Comparison of ENCODE assay signal across 26 mouse cellular contexts in genomic region chr13:23864711-23865110, GRCm38 (mm10). TPM values are rescaled to one million over a fixed set of nuclear protein-coding genes. Genes with fewer than 3 reads are reported as not detected.
DNase-seq lines count a peak whose midpoint lies in the region; ATAC-seq and TF ChIP-seq lines count a peak whose summit lies in the region.
"Had no signal": no experiment of that assay in that cellular context is flagged by ENCODE, and none has a peak within 500 bp of the region (broad histone marks: within the 10 kb centered on the region; RNA-seq: fewer than 3 reads in every experiment).

No protein-coding gene starts in this region.

- peaks cover 6% of the 10 kb centered on the region for H3K4me1 ChIP-seq in liver, postnatal 0 days (ENCODE audit: insufficient read depth)
- peaks cover 18% of the 10 kb centered on the region; the same call in 1 of the 2 replicates for H3K4me1 ChIP-seq in liver, embryonic 12.5 days
- H3K4me1 ChIP-seq in hindbrain, embryonic 10.5 days (replicated peaks), result no peaks in the 10 kb centered on the region
- H3K4me1 ChIP-seq: forebrain, embryonic 15.5 days; hindbrain, embryonic 12.5 days; neural tube, embryonic 12.5 days had no signal

- H3K27ac ChIP-seq in liver, postnatal 0 days (ENCODE audit: low read depth), result no peak overlapping the region
- H3K27ac ChIP-seq in liver, embryonic 12.5 days, result no peak overlapping the region
- H3K27ac ChIP-seq in hindbrain, embryonic 10.5 days, result no peak overlapping the region
- H3K27ac ChIP-seq: embryonic facial prominence, embryonic 13.5 days; forebrain, embryonic 15.5 days; hindbrain, embryonic 12.5 days; limb, embryonic 12.5 days; liver, embryonic 15.5 days; neural tube, embryonic 12.5 days had no signal

- no peaks in the 10 kb centered on the region for H3K27me3 ChIP-seq in liver, postnatal 0 days (ENCODE audit: insufficient read depth, low read length)
- no peaks in the 10 kb centered on the region for H3K27me3 ChIP-seq in liver, embryonic 12.5 days (replicated peaks)
- H3K27me3 ChIP-seq in hindbrain, embryonic 10.5 days (ENCODE audit: insufficient read depth, poor library complexity, severe bottlenecking), result no peaks in the 10 kb centered on the region
- H3K27me3 ChIP-seq: embryonic facial prominence, embryonic 13.5 days; forebrain, embryonic 15.5 days; hindbrain, embryonic 12.5 days; limb, embryonic 12.5 days; liver, embryonic 15.5 days; neural tube, embryonic 12.5 days had no signal

- H3K36me3 ChIP-seq in liver, postnatal 0 days (replicated peaks; ENCODE audit: insufficient read depth, low read length), result no peaks in the 10 kb centered on the region
- no peaks in the 10 kb centered on the region for H3K36me3 ChIP-seq in liver, embryonic 12.5 days
- no peaks in the 10 kb centered on the region for H3K36me3 ChIP-seq in hindbrain, embryonic 10.5 days
- H3K36me3 ChIP-seq: embryonic facial prominence, embryonic 13.5 days; forebrain, embryonic 15.5 days; hindbrain, embryonic 12.5 days; limb, embryonic 12.5 days; liver, embryonic 15.5 days; neural tube, embryonic 12.5 days had no signal

- H3K9me3 ChIP-seq in liver, postnatal 0 days (ENCODE audit: low read length), result no peaks in the 10 kb centered on the region
- no peaks in the 10 kb centered on the region for H3K9me3 ChIP-seq in liver, embryonic 12.5 days (replicated peaks)
- no peaks in the 10 kb centered on the region for H3K9me3 ChIP-seq in hindbrain, embryonic 10.5 days
- H3K9me3 ChIP-seq: embryonic facial prominence, embryonic 13.5 days; forebrain, embryonic 15.5 days; hindbrain, embryonic 12.5 days; limb, embryonic 12.5 days; liver, embryonic 15.5 days; neural tube, embryonic 12.5 days had no signal

- no peak for TF ChIP-seq EP300 in liver, postnatal 0 days (IDR thresholded peaks at IDR 0.05; ENCODE audit: low read depth)

- 50% methylated on average over 9 of the region's 9 CpGs for WGBS in liver, postnatal 0 days (ENCODE audit: insufficient replicate concordance)
- 57% methylated on average over 9 of the region's 9 CpGs for WGBS in liver, embryonic 12.5 days (ENCODE audit: insufficient replicate concordance)
- 89% methylated on average over 9 of the region's 9 CpGs for WGBS in hindbrain, embryonic 10.5 days

- TF ChIP-seq CTCF in liver, postnatal 0 days (IDR thresholded peaks at IDR 0.05; ENCODE audit: low read depth), result no peak

- no peak for ATAC-seq in liver, postnatal 0 days
- ATAC-seq in liver, embryonic 12.5 days, result no peak
- ATAC-seq: forebrain, embryonic 15.5 days had no signal

- no peak overlapping the region for H3K4me3 ChIP-seq in liver, postnatal 0 days (ENCODE audit: low read depth, low read length)
- no peak overlapping the region for H3K4me3 ChIP-seq in liver, embryonic 12.5 days
- H3K4me3 ChIP-seq in hindbrain, embryonic 10.5 days, result no peak overlapping the region
- H3K4me3 ChIP-seq: embryonic facial prominence, embryonic 13.5 days; forebrain, embryonic 15.5 days; hindbrain, embryonic 12.5 days; limb, embryonic 12.5 days; liver, embryonic 15.5 days; neural tube, embryonic 12.5 days had no signal

- DNase-seq in adrenal gland, postnatal 10 days, result peak; percentile 9
- no peak for DNase-seq in adrenal gland, postnatal 14 days
- DNase-seq in heart, postnatal 4 days, result peak; percentile 35
- DNase-seq in heart, adult 8-10 months (ENCODE audit: low spot score), result no peak
- peak; percentile 51 for DNase-seq in liver, postnatal 0 days
- peak; percentile 28 for DNase-seq in lung, postnatal 36 days
- no peak for DNase-seq in hindbrain, embryonic 10.5 days (ENCODE audit: low spot score)
- DNase-seq: adrenal gland, adult 2 months; cerebellum, adult 9-11 months; thymus, postnatal 36 days had no signal

- H3K9ac ChIP-seq in liver, postnatal 0 days (replicated peaks), result no peak overlapping the region
- H3K9ac ChIP-seq in liver, embryonic 12.5 days, result no peak overlapping the region
- H3K9ac ChIP-seq: embryonic facial prominence, embryonic 13.5 days; forebrain, embryonic 15.5 days; hindbrain, embryonic 12.5 days; limb, embryonic 12.5 days; liver, embryonic 15.5 days; neural tube, embryonic 12.5 days had no signal

- no peak overlapping the region for H3K4me2 ChIP-seq in liver, postnatal 0 days (ENCODE audit: low read depth, low read length)
- no peak overlapping the region for H3K4me2 ChIP-seq in liver, embryonic 12.5 days
- H3K4me2 ChIP-seq: embryonic facial prominence, embryonic 13.5 days; forebrain, embryonic 15.5 days; hindbrain, embryonic 12.5 days; limb, embryonic 12.5 days; liver, embryonic 15.5 days; midbrain, embryonic 11.5 days; neural tube, embryonic 12.5 days had no signal

RNA-seq across cellular contexts. Expression of gene Slc17a1, which starts 2.8 kb away (rescaled TPM):
- total RNA-seq in adrenal gland, postnatal 10 days (2021), result 1 to 10 TPM in 1 of 2 experiments, under 1 TPM in 1; 0.67 to 1.5 TPM
- 1.1 TPM in 1 of 2 replicates, not detected in the other for total RNA-seq in adrenal gland, postnatal 14 days (2021)
- total RNA-seq in heart, postnatal 4 days (2021), result not detected
- not detected for total RNA-seq in heart, adult 8-10 months (2022)
- polyA plus RNA-seq in liver, postnatal 0 days (2015; fragmentation: Nextera tagmentation; extraction: Ambion mirVana), result 1.0 and 1.2 TPM in 2 replicates
- polyA plus RNA-seq in liver, embryonic 12.5 days (2016; fragmentation: Nextera tagmentation; extraction: Ambion mirVana), result not detected in 2 replicates
- not detected in 2 replicates for polyA plus RNA-seq in hindbrain, embryonic 10.5 days (2016; fragmentation: Nextera tagmentation; extraction: Ambion mirVana)
- total RNA-seq: gastrocnemius, postnatal 4 days; layer of hippocampus, adult 18-20 months; layer of hippocampus, postnatal 25 days; left cerebral cortex, postnatal 10 days had no signal
- polyA plus RNA-seq: adrenal gland, adult 2 months; embryonic facial prominence, embryonic 13.5 days; forebrain, embryonic 15.5 days; heart, embryonic 14.5 days; hindbrain, embryonic 12.5 days; limb, embryonic 12.5 days; neural tube, embryonic 12.5 days; small intestine, adult 2 months had no signal

RNA-seq across cellular contexts. Expression of gene Slc17a3, which starts 25.5 kb away (rescaled TPM):
- total RNA-seq in adrenal gland, postnatal 10 days (2021), result 1 to 10 TPM; 3.5 to 5.0 TPM
- total RNA-seq in adrenal gland, postnatal 14 days (2021), result 0.38 and 4.4 TPM in 2 replicates
- total RNA-seq in heart, postnatal 4 days (2021), result not detected
- not detected for total RNA-seq in heart, adult 8-10 months (2022)
- polyA plus RNA-seq in liver, postnatal 0 days (2015; fragmentation: Nextera tagmentation; extraction: Ambion mirVana), result 4.8 and 6.0 TPM in 2 replicates
- 0.72 and 0.79 TPM in 2 replicates for polyA plus RNA-seq in liver, embryonic 12.5 days (2016; fragmentation: Nextera tagmentation; extraction: Ambion mirVana)
- polyA plus RNA-seq in hindbrain, embryonic 10.5 days (2016; fragmentation: Nextera tagmentation; extraction: Ambion mirVana), result not detected in 2 replicates
- total RNA-seq: layer of hippocampus, adult 18-20 months; layer of hippocampus, postnatal 25 days had no signal
- polyA plus RNA-seq: adrenal gland, adult 2 months; embryonic facial prominence, embryonic 13.5 days; forebrain, embryonic 15.5 days; heart, embryonic 14.5 days; hindbrain, embryonic 12.5 days; limb, embryonic 12.5 days; midbrain, embryonic 11.5 days; small intestine, adult 2 months had no signal

RNA-seq across cellular contexts. Expression of gene Slc17a4, which starts 50.1 kb away (rescaled TPM):
- total RNA-seq in adrenal gland, postnatal 10 days (2021), result 1 to 10 TPM; 3.3 to 5.6 TPM
- 0.45 and 4.8 TPM in 2 replicates for total RNA-seq in adrenal gland, postnatal 14 days (2021)
- total RNA-seq in heart, postnatal 4 days (2021), result not detected
- total RNA-seq in heart, adult 8-10 months (2022), result not detected
- polyA plus RNA-seq in liver, postnatal 0 days (2015; fragmentation: Nextera tagmentation; extraction: Ambion mirVana), result 1.1 and 2.0 TPM in 2 replicates
- 0.06 TPM in 1 of 2 replicates, not detected in the other for polyA plus RNA-seq in liver, embryonic 12.5 days (2016; fragmentation: Nextera tagmentation; extraction: Ambion mirVana)
- not detected in 2 replicates for polyA plus RNA-seq in hindbrain, embryonic 10.5 days (2016; fragmentation: Nextera tagmentation; extraction: Ambion mirVana)
- total RNA-seq: gastrocnemius, postnatal 4 days; layer of hippocampus, adult 18-20 months; layer of hippocampus, postnatal 25 days; left cerebral cortex, postnatal 10 days had no signal
- polyA plus RNA-seq: embryonic facial prominence, embryonic 13.5 days; forebrain, embryonic 15.5 days; heart, embryonic 14.5 days; limb, embryonic 12.5 days; midbrain, embryonic 11.5 days; testis, adult 2 months had no signal

RNA-seq across cellular contexts. Expression of gene Slc17a2, which starts 57.9 kb away (rescaled TPM):
- total RNA-seq in adrenal gland, postnatal 10 days (2021), result 10 to 100 TPM; 16.2 to 33.8 TPM
- total RNA-seq in adrenal gland, postnatal 14 days (2021), result 0.68 and 12.9 TPM in 2 replicates
- total RNA-seq in heart, postnatal 4 days (2021), result not detected
- total RNA-seq in heart, adult 8-10 months (2022), result not detected
- polyA plus RNA-seq in liver, postnatal 0 days (2015; fragmentation: Nextera tagmentation; extraction: Ambion mirVana), result 37.0 and 39.8 TPM in 2 replicates
- 0.35 and 0.43 TPM in 2 replicates for polyA plus RNA-seq in liver, embryonic 12.5 days (2016; fragmentation: Nextera tagmentation; extraction: Ambion mirVana)
- polyA plus RNA-seq in hindbrain, embryonic 10.5 days (2016; fragmentation: Nextera tagmentation; extraction: Ambion mirVana), result not detected in 2 replicates
- total RNA-seq: layer of hippocampus, adult 18-20 months; left cerebral cortex, postnatal 10 days had no signal
- polyA plus RNA-seq: embryonic facial prominence, embryonic 13.5 days; forebrain, embryonic 15.5 days; heart, embryonic 14.5 days; hindbrain, embryonic 12.5 days; intestine, embryonic 14.5 days; limb, embryonic 12.5 days; midbrain, embryonic 11.5 days; neural tube, embryonic 12.5 days; small intestine, adult 2 months had no signal

Comparison
In these comparisons a context has a peak if more than half of its experiments do, and no peak if none do; other contexts are left out.
1. DNase-seq: peak in adrenal gland, postnatal 10 days (single experiment), heart, postnatal 4 days (single experiment), liver, postnatal 0 days (single experiment) and lung, postnatal 36 days (single experiment); none in adrenal gland, postnatal 14 days (single experiment), heart, adult 8-10 months (single experiment) and hindbrain, embryonic 10.5 days (single experiment).